Mouse (Mus musculus) bone marrow macrophage, adult 2 months (primary cell): ENCODE results near the gene Cyfip1. TPM values are rescaled to one million over a fixed set of nuclear protein-coding genes. Genes with fewer than 3 reads are reported as not detected.
A peak's percentile ranks its signal among the peaks of the same experiment; 100 is the strongest.

ENCODE experiments used
- H3K27ac ChIP-seq: 2 replicates; pipeline ENCODE4 v1.5.1; 2012; ENCODE audit warnings: low read depth, low read length; ENCODE audit not compliant: insufficient read depth
- H3K4me1 ChIP-seq: 2 replicates; pipeline ENCODE4 v1.6.1; 2012; ENCODE audit warnings: low read length; ENCODE audit not compliant: control insufficient read depth, insufficient read depth
- H3K4me3 ChIP-seq: 2 replicates; pipeline ENCODE4 v1.5.1; 2012; ENCODE audit warnings: mild to moderate bottlenecking, low read length, moderate library complexity; ENCODE audit not compliant: insufficient read depth
- CTCF ChIP-seq: IDR thresholded peaks from 2 replicates; pipeline ENCODE4 v1.5.1; 2012; ENCODE audit warnings: low read depth, mild to moderate bottlenecking, low read length, moderate library complexity
- POLR2A ChIP-seq: IDR thresholded peaks from 2 replicates; pipeline ENCODE4 v1.6.1; 2012; ENCODE audit warnings: mild to moderate bottlenecking, low read depth, low read length, borderline replicate concordance
- polyA plus RNA-seq: library from polyadenylated mRNA; stranded (reverse); fragments of >200 nt; gene quantifications from 2 replicates; pipeline ENCODE4 v1.2.4, GENCODE M21; 2012; ENCODE audit not compliant: missing spikeins, insufficient read depth, insufficient read length

Cyfip1 gene
- polyA plus RNA-seq, 1 experiment, result 147 TPM

GRCm38 (mm10) chr7:55842504-55843152, 1.1 kb downstream of the Cyfip1 start:
- peak overlapping the region; percentile 19 for H3K27ac ChIP-seq
- no peak for TF ChIP-seq CTCF
- TF ChIP-seq POLR2A, result no peak
- H3K4me3 ChIP-seq, result peak overlapping the region; percentile 89
- H3K4me1 ChIP-seq, result peaks cover 34% of the 10 kb centered on the region

- H3K4me3 ChIP-seq, result no peak overlapping the region
- no peak for TF ChIP-seq POLR2A
- TF ChIP-seq CTCF, result no peak
- H3K4me1 ChIP-seq, result peaks cover 63% of the 10 kb centered on the region
- peak overlapping the region; percentile 46 for H3K27ac ChIP-seq
Measured at GRCm38 (mm10) chr7:55846606-55847312, 5.2 kb downstream of the Cyfip1 start.

DNA sequence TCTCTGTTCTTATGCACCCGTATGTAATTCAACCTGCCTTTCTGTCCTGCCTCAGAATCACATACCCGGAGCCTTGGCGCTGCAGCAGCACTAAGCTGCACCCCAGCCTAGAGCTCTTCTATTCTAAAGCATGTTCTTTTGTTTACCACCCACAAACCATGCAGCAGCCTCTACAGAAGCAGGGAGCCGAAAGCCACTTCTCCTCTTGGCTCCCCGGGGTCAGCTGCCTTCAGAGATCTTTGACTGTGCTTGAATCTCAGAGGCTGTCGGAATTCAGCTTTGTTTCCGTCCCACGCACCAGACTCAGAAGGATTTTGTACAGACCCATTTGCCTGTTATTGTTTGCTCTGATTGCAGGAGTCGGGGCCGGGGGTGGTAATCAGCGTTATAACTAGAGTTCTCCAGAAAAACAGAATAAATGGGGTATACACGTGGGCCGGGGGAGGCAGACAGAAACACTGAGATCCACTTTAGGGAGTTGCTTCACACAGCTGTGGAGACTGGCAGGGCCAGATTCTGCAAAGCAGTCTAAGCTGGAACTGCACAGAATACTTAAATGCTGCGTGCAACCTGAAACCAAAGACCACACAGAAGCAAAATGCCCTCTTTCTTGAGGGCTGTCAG, 8.5 kb downstream of the Cyfip1 start:
- Histone ChIP-seq H3K4me1 (peaks cover 76% of the 10 kb centered on the region), H3K4me3 (no peak overlapping the region), H3K27ac (no peak overlapping the region)
- no peak for TF ChIP-seq POLR2A
- no peak for TF ChIP-seq CTCF

DNA sequence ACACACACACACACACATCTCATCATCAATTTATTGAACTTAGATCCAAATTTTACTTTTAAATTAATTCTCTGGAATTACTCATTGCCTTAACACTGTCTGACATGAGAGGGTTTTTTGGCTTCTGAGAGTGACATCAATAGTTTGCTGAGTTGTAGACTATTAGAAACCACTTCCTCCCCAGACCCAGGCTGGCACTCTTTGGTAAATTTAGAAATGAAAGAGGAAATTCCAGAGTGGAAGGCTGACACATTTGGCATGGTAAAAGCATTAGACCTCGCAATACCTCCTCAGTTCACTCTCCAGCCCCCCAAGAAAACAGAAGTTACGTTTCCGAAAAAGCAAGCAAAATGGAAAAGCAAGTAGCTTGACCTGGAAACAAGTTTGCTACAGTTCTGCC, 11.2 kb downstream of the Cyfip1 start:
- TF ChIP-seq POLR2A (no peak), CTCF (no peak)
- peaks cover 78% of the 10 kb centered on the region for H3K4me1 ChIP-seq
- no peak overlapping the region for H3K4me3 ChIP-seq
- H3K27ac ChIP-seq, result peak overlapping the region; percentile 61

DNA sequence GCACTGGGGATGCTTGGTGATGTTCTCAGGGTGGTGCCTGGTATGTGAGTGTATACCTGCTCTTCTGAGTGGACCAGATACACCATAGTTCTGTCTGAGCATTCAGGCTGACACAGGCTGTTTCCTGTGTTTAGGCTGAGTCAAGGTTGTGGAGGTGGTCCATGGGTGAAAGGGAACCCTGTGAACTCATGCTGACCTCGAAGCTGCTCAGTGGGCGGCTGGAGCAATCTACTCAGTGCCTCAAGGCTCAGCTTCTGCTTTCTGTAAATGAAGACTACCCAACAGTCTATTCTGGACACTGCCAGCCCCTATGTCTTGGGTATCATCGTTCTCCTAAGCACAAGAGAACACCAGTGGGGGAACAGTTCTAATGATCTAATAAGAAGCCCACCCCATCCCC, 14.1 kb downstream of the Cyfip1 start:
- TF ChIP-seq POLR2A, result no peak
- no peak for TF ChIP-seq CTCF
- Histone ChIP-seq H3K4me1 (peaks cover 82% of the 10 kb centered on the region), H3K4me3 (no peak overlapping the region), H3K27ac (no peak overlapping the region)

GRCm38 (mm10) chr7:55856741-55857140, 15.2 kb downstream of the Cyfip1 start:
- no peak for TF ChIP-seq POLR2A
- no peak for TF ChIP-seq CTCF
- H3K4me1 ChIP-seq, result peaks cover 74% of the 10 kb centered on the region
- no peak overlapping the region for H3K27ac ChIP-seq
- no peak overlapping the region for H3K4me3 ChIP-seq

GRCm38 (mm10) chr7:55857729-55858128, 16.2 kb downstream of the Cyfip1 start:
- no peak for TF ChIP-seq CTCF
- no peak for TF ChIP-seq POLR2A
- Histone ChIP-seq H3K27ac (0 out of 2 replicates have a peak overlapping the region, but pooled peaks have one; percentile 18), H3K4me1 (peaks cover 67% of the 10 kb centered on the region), H3K4me3 (no peak overlapping the region)

- no peak overlapping the region for H3K27ac ChIP-seq
- no peak overlapping the region for H3K4me3 ChIP-seq
- peaks cover 61% of the 10 kb centered on the region for H3K4me1 ChIP-seq
- TF ChIP-seq POLR2A, result no peak
- no peak for TF ChIP-seq CTCF
Measured at GRCm38 (mm10) chr7:55858836-55859517, 17.4 kb downstream of the Cyfip1 start.

DNA sequence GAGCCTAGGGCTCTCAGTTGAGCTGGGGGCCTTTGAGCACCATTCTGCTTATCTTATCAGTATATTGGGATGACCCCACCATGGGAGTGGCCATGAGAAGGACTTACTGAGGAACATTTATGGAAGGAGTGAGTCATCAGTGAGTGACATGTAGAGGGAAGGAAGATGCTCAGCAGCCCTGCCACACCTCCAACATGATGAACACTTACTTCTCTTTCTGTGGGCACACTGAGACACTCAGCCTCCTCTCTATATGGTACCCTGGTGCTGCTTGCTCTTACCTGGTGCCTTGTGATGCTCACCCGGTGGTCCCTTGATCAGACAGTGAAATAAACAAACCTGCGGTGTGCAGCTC, 17.9 kb downstream of the Cyfip1 start:
- Histone ChIP-seq H3K4me1 (peaks cover 57% of the 10 kb centered on the region), H3K27ac (no peak overlapping the region), H3K4me3 (no peak overlapping the region)
- no peak for TF ChIP-seq POLR2A
- TF ChIP-seq CTCF, result no peak
